Mouse (Mus musculus): Measurements from ENCODE around the gene Abcg8.
A peak's percentile ranks its signal among the peaks of the same experiment; 100 is the strongest.

The Abcg8 gene

GRCm38 (mm10) chr17:84658195-84658594 is 17.9 kb upstream of the Abcg8 start:
- no peak for DNase-seq (ENCODE audit: low spot score)

GRCm38 (mm10) chr17:84658951-84659350 is 17.2 kb upstream of the Abcg8 start:
- no peak for DNase-seq (ENCODE audit: low spot score)

GRCm38 (mm10) chr17:84665053-84665452 is 11.0 kb upstream of the Abcg8 start:
- DNase-seq (ENCODE audit: low spot score), result no peak

- no peak for DNase-seq (ENCODE audit: low spot score)
Observed at GRCm38 (mm10) chr17:84665691-84666090, 10.4 kb upstream of the Abcg8 start.

GRCm38 (mm10) chr17:84667848-84668247 is 8.3 kb upstream of the Abcg8 start:
- DNase-seq (ENCODE audit: low spot score), result no peak

GRCm38 (mm10) chr17:84672376-84673369 is 3.4 kb upstream of the Abcg8 start:
- DNase-seq (ENCODE audit: low spot score), result no peak

- no peak for DNase-seq (ENCODE audit: low spot score)
Observed at GRCm38 (mm10) chr17:84674048-84674447, 2.1 kb upstream of the Abcg8 start.

- no peak for DNase-seq (ENCODE audit: low spot score)
Observed at GRCm38 (mm10) chr17:84675204-84675603, 898 bp upstream of the Abcg8 start.

- DNase-seq (ENCODE audit: low spot score), result no peak
Observed at GRCm38 (mm10) chr17:84677595-84677994, 1.5 kb downstream of the Abcg8 start.

- DNase-seq (ENCODE audit: low spot score), result no peak
Observed at GRCm38 (mm10) chr17:84681670-84682069, 5.6 kb downstream of the Abcg8 start.

GRCm38 (mm10) chr17:84682734-84683717 is 6.9 kb downstream of the Abcg8 start, which contains the start of gene Abcg5:
Abcg5 (minus strand) TSS chr17:84683011.
- DNase-seq (ENCODE audit: low spot score), result no peak

- no peak for DNase-seq (ENCODE audit: low spot score)
Observed at GRCm38 (mm10) chr17:84684284-84684683, 8.2 kb downstream of the Abcg8 start.

- no peak for DNase-seq (ENCODE audit: low spot score)
Observed at GRCm38 (mm10) chr17:84685286-84685685, 9.2 kb downstream of the Abcg8 start.

- no peak for DNase-seq (ENCODE audit: low spot score)
Observed at GRCm38 (mm10) chr17:84687994-84688393, 11.9 kb downstream of the Abcg8 start.

GRCm38 (mm10) chr17:84688834-84689233 is 12.7 kb downstream of the Abcg8 start:
- DNase-seq (ENCODE audit: low spot score), result no peak

- DNase-seq (ENCODE audit: low spot score), result no peak
Observed at GRCm38 (mm10) chr17:84689316-84689715, 13.2 kb downstream of the Abcg8 start.

- no peak for DNase-seq (ENCODE audit: low spot score)
Observed at GRCm38 (mm10) chr17:84690111-84690510, 14.0 kb downstream of the Abcg8 start.

- DNase-seq (ENCODE audit: low spot score), result no peak
Observed at GRCm38 (mm10) chr17:84693741-84694140, 17.6 kb downstream of the Abcg8 start.

- no peak for DNase-seq (ENCODE audit: low spot score)
Observed at GRCm38 (mm10) chr17:84696537-84696936, 20.4 kb downstream of the Abcg8 start.

GRCm38 (mm10) chr17:84698727-84699126 is 22.6 kb downstream of the Abcg8 start:
- DNase-seq (ENCODE audit: low spot score), result peak; percentile 52

- DNase-seq (ENCODE audit: low spot score), result no peak
Observed at GRCm38 (mm10) chr17:84707407-84707806, 31.3 kb downstream of the Abcg8 start.

- DNase-seq (ENCODE audit: low spot score), result no peak
Observed at GRCm38 (mm10) chr17:84708818-84709217, 32.7 kb downstream of the Abcg8 start.

All from ovary, postnatal 14 days (tissue).